In the genomic region with DNA sequence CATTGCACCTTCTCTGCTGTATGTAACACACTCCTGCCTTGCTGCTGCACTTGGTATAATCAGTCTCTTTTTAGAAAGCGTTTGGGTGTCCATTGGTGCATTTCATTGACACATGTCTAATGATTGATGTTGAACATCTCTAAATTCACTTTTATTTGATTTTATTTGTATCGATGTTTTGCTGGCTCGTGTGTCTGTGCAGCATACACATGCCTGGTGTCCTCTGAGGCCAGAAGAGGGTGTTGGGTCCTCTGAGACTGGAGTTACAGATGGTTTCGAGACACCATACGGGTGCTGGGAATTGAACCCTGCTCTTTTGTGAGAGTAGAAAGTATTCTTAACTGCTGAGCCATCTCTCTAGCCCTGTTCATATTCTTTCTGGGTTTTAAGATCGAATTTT, we compare ENCODE assay signal across 18 mouse cellular contexts.
"Had no signal": no experiment of that assay in that cellular context is flagged by ENCODE, and none has a peak within 500 bp of the region (broad histone marks: within the 10 kb centered on the region; RNA-seq: fewer than 3 reads in every experiment).

No protein-coding gene starts in this region.

- H3K9ac ChIP-seq: lung, embryonic 14.5 days; midbrain, embryonic 12.5 days; neural tube, embryonic 13.5 days; neural tube, embryonic 15.5 days had no signal

- DNase-seq: lung, embryonic 14.5 days; lung, postnatal 10 days; lung, postnatal 4 days; midbrain, embryonic 14.5 days; retina, postnatal 1 day; right cerebral cortex, adult 18-20 months; right cerebral cortex, postnatal 25 days; right cerebral cortex, postnatal 4 days; spleen, adult 18-20 months; thymus, adult 18-20 months; thymus, postnatal 14 days; thymus, postnatal 36 days had no signal

- H3K27me3 ChIP-seq: midbrain, embryonic 12.5 days; neural tube, embryonic 13.5 days; neural tube, embryonic 15.5 days had no signal

- H3K36me3 ChIP-seq: midbrain, embryonic 12.5 days; neural tube, embryonic 13.5 days; neural tube, embryonic 15.5 days had no signal

- H3K27ac ChIP-seq: midbrain, embryonic 10.5 days; midbrain, embryonic 12.5 days; neural tube, embryonic 13.5 days; neural tube, embryonic 15.5 days had no signal

- H3K4me3 ChIP-seq: midbrain, embryonic 10.5 days; midbrain, embryonic 12.5 days; myocyte; neural tube, embryonic 13.5 days; neural tube, embryonic 15.5 days had no signal

- ATAC-seq: midbrain, embryonic 16.5 days had no signal

- H3K9me3 ChIP-seq: midbrain, embryonic 10.5 days; midbrain, embryonic 12.5 days; neural tube, embryonic 13.5 days; neural tube, embryonic 15.5 days had no signal

- H3K4me2 ChIP-seq: lung, embryonic 14.5 days; midbrain, embryonic 12.5 days; neural tube, embryonic 13.5 days; neural tube, embryonic 15.5 days had no signal
